Mouse (Mus musculus): ENCODE results near the gene Vmp1. TPM values are rescaled to one million over a fixed set of nuclear protein-coding genes. Genes with fewer than 3 reads are reported as not detected.

Vmp1 gene
- total and polyA plus RNA-seq, 3 experiments = 80.9 to 209 (median 167) TPM

DNA sequence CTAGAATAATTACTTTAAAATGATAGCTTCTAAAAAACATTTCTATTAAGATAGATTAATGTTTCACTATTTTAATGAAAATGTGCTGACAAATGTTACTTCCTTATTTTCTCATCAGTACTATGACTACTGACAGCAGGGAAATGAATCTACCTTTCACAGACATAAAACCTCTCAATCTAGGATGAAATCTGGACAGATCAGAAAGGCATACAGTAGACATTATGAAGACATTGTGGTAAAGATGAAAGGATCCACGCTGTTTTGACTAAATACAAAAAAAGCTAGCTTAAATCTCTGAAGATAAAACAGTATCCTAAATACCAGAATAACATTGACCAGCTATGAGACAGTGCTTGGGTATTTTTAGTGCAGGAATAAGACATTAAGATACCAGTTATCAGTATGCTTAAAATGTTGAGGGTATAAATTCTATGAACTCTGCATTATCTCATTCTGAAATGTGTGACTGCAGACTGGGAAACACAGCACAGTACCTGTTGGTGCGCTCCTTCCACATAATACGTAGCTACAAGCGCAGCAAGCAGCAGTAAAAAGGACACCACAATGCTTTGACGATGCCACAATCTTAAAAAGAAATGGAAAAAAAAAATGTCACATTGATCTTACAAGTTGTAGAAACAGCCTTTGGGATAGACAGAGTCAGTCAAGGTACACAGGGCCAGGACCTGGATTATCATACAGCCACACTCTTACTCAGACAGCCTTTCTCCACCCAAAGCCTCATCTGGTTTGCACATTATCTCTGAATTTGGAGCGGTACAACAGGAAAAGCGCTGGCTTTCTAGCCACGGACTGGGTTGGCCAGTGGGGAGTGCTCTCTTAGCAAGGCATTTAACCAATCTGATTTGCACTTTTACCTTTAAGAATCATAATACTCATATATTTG is 20.4 kb downstream of the Vmp1 start:
- peaks cover 33 to 71% of the 10 kb centered on the region in 2 experiments for H3K36me3 ChIP-seq (replicated peaks in 1 of 2; ENCODE audit: control insufficient read depth in 1 of 2, insufficient read depth in 1 of 2, low read length in 1 of 2)
- in situ Hi-C loops (cut with MboI; ENCODE audit: low pct_ligation_motif_present, low pct_unique_long_range_greater_than_20kb, low sequenced_read_pairs) = no loop called here
- dilution Hi-C loops (cut with MboI; ENCODE audit: extremely low pct_ligation_motif_present, extremely low pct_unique_long_range_greater_than_20kb, low sequenced_read_pairs) = no loop called here

GRCm38 (mm10) chr11:86657863-86658262 is 25.8 kb downstream of the Vmp1 start:
- H3K27me3 ChIP-seq (replicated peaks) = no peaks in the 10 kb centered on the region
- no peak overlapping the region for H3K4me3 ChIP-seq (replicated peaks in 1 of 3; ENCODE audit: low read depth in 2 of 3, low read length in 2 of 3, poor library complexity in 1 of 3)
- TF ChIP-seq ELF1 (IDR thresholded peaks at IDR 0.05; ENCODE audit: low read depth, low read length) (no peak), MAFK (IDR thresholded peaks at IDR 0.05; ENCODE audit: insufficient replicate concordance, low read length) (peak; percentile 96)
- in situ Hi-C loops (cut with MboI; ENCODE audit: low pct_ligation_motif_present, low pct_unique_long_range_greater_than_20kb, low sequenced_read_pairs) = loop anchor here (10.0 kb wide), 1 partner anchor 347 kb away; no protein-coding TSS in a partner anchor
- dilution Hi-C loops (cut with MboI; ENCODE audit: extremely low pct_ligation_motif_present, extremely low pct_unique_long_range_greater_than_20kb, low sequenced_read_pairs) = no loop called here
- H3K4me1 ChIP-seq (ENCODE audit: control insufficient read depth in 1 of 2, insufficient read depth in 2 of 2) = peaks cover 3 to 38% of the 10 kb centered on the region in 2 experiments; a peak in 3 of 4 replicates
- no peak overlapping the region for H3K4me2 ChIP-seq (ENCODE audit: insufficient read depth, low read depth, poor library complexity, severe bottlenecking)
- H3K36me3 ChIP-seq (replicated peaks in 1 of 2; ENCODE audit: control insufficient read depth in 1 of 2, insufficient read depth in 1 of 2, low read length in 1 of 2) = peaks cover 20 to 52% of the 10 kb centered on the region in 2 experiments
- no peak overlapping the region for H3K9ac ChIP-seq (ENCODE audit: insufficient read depth, low read depth)
- DNase-seq (ENCODE audit: extremely low read depth) = peak; percentile 45
- H3K79me2 ChIP-seq (replicated peaks; ENCODE audit: control insufficient read depth, extremely low read depth, insufficient read depth, poor library complexity, severe bottlenecking) = no peaks in the 10 kb centered on the region
- H3K9me3 ChIP-seq (replicated peaks; ENCODE audit: low read length) = no peaks in the 10 kb centered on the region
- no peak overlapping the region for H3K27ac ChIP-seq (ENCODE audit: insufficient read depth, low read depth)

More for the DNA sequence above, 20.4 kb downstream of the Vmp1 start:
- Histone ChIP-seq H3K4me1 (ENCODE audit: control insufficient read depth in 1 of 2, insufficient read depth in 2 of 2) (peaks cover 0 to 2% of the 10 kb centered on the region in 2 experiments; a peak in 1 of 4 replicates), H3K4me3 (replicated peaks in 1 of 3; ENCODE audit: low read depth in 2 of 3, low read length in 2 of 3, poor library complexity in 1 of 3) (no peak overlapping the region), H3K79me2 (replicated peaks; ENCODE audit: control insufficient read depth, extremely low read depth, insufficient read depth, poor library complexity, severe bottlenecking) (0 out of 2 replicates have a peak, but pooled peaks cover 3% of the 10 kb centered on the region), H3K9ac (ENCODE audit: insufficient read depth, low read depth) (no peak overlapping the region), H3K4me2 (ENCODE audit: insufficient read depth, low read depth, poor library complexity, severe bottlenecking) (no peak overlapping the region), H3K9me3 (replicated peaks; ENCODE audit: low read length) (no peaks in the 10 kb centered on the region), H3K27me3 (replicated peaks) (no peaks in the 10 kb centered on the region), H3K27ac (ENCODE audit: insufficient read depth, low read depth) (no peak overlapping the region)
- TF ChIP-seq ZMIZ1 (IDR thresholded peaks at IDR 0.05; ENCODE audit: low read depth, low read length) = no peak
- TF ChIP-seq TBP (conservative IDR thresholded peaks at IDR 0.05; ENCODE audit: low read depth, low read length) = no peak
- TF ChIP-seq ZNF384 (IDR thresholded peaks at IDR 0.05; ENCODE audit: low read depth, low read length) = no peak
- no peak for TF ChIP-seq TCF12 (IDR thresholded peaks at IDR 0.05; ENCODE audit: low read depth, low read length)
- no peak for TF ChIP-seq GABPA (IDR thresholded peaks at IDR 0.05; ENCODE audit: insufficient replicate concordance, low read depth, low read length)
- TF ChIP-seq CHD2 (IDR thresholded peaks at IDR 0.05; ENCODE audit: low read length) = no peak
- no peak for DNase-seq (ENCODE audit: extremely low read depth)

- DNase-seq (ENCODE audit: extremely low read depth) = no peak
- peaks cover 14 to 44% of the 10 kb centered on the region in 2 experiments for H3K36me3 ChIP-seq (replicated peaks in 1 of 2; ENCODE audit: control insufficient read depth in 1 of 2, insufficient read depth in 1 of 2, low read length in 1 of 2)
Measured at GRCm38 (mm10) chr11:86656849-86657567, 26.6 kb downstream of the Vmp1 start.

More at GRCm38 (mm10) chr11:86656849-86657567, 26.6 kb downstream of the Vmp1 start:
- no peaks in the 10 kb centered on the region for H3K9me3 ChIP-seq (replicated peaks; ENCODE audit: low read length)
- in situ Hi-C loops (cut with MboI; ENCODE audit: low pct_ligation_motif_present, low pct_unique_long_range_greater_than_20kb, low sequenced_read_pairs) = loop anchor here (10.0 kb wide), 1 partner anchor 348 kb away; no protein-coding TSS in a partner anchor
- dilution Hi-C loops (cut with MboI; ENCODE audit: extremely low pct_ligation_motif_present, extremely low pct_unique_long_range_greater_than_20kb, low sequenced_read_pairs) = no loop called here
- peaks cover 7 to 47% of the 10 kb centered on the region in 2 experiments; a peak in 3 of 4 replicates for H3K4me1 ChIP-seq (ENCODE audit: control insufficient read depth in 1 of 2, insufficient read depth in 2 of 2)
- H3K4me2 ChIP-seq (ENCODE audit: insufficient read depth, low read depth, poor library complexity, severe bottlenecking) = no peak overlapping the region
- no peaks in the 10 kb centered on the region for H3K79me2 ChIP-seq (replicated peaks; ENCODE audit: control insufficient read depth, extremely low read depth, insufficient read depth, poor library complexity, severe bottlenecking)
- H3K9ac ChIP-seq (ENCODE audit: insufficient read depth, low read depth) = no peak overlapping the region
- no peak overlapping the region for H3K27ac ChIP-seq (ENCODE audit: insufficient read depth, low read depth)
- H3K27me3 ChIP-seq (replicated peaks) = no peaks in the 10 kb centered on the region
- no peak overlapping the region for H3K4me3 ChIP-seq (replicated peaks in 1 of 3; ENCODE audit: low read depth in 2 of 3, low read length in 2 of 3, poor library complexity in 1 of 3)
- TF ChIP-seq NRF1 (IDR thresholded peaks at IDR 0.05; ENCODE audit: low read depth, low read length) (no peak), MAX (IDR thresholded peaks at IDR 0.05; ENCODE audit: low read length) (no peak), ZC3H11A (IDR thresholded peaks at IDR 0.05; ENCODE audit: low read depth, low read length) (no peak), USF1 (IDR thresholded peaks at IDR 0.05; ENCODE audit: low read depth, low read length) (no peak), SMC3 (IDR thresholded peaks at IDR 0.05; ENCODE audit: low read depth, low read length) (no peak), POLR2AphosphoS2 (IDR thresholded peaks at IDR 0.05; ENCODE audit: low read depth, low read length) (no peak), JUND (conservative IDR thresholded peaks at IDR 0.05; ENCODE audit: low read depth, low read length) (no peak), MAZ (IDR thresholded peaks at IDR 0.05; ENCODE audit: low read depth, low read length) (no peak), TBP (conservative IDR thresholded peaks at IDR 0.05; ENCODE audit: low read depth, low read length) (no peak), ZNF384 (IDR thresholded peaks at IDR 0.05; ENCODE audit: low read depth, low read length) (no peak), MAFK (IDR thresholded peaks at IDR 0.05; ENCODE audit: insufficient replicate concordance, low read length) (no peak), RAD21 (IDR thresholded peaks at IDR 0.05; ENCODE audit: low read depth, low read length) (no peak), HCFC1 (IDR thresholded peaks at IDR 0.05; ENCODE audit: low read depth, low read length) (no peak), GABPA (IDR thresholded peaks at IDR 0.05; ENCODE audit: insufficient replicate concordance, low read depth, low read length) (no peak), ZKSCAN1 (IDR thresholded peaks at IDR 0.05; ENCODE audit: borderline replicate concordance, low read depth, low read length) (no peak), ZMIZ1 (IDR thresholded peaks at IDR 0.05; ENCODE audit: low read depth, low read length) (no peak), EP300 (IDR thresholded peaks at IDR 0.05; ENCODE audit: low read length) (no peak), TCF12 (IDR thresholded peaks at IDR 0.05; ENCODE audit: low read depth, low read length) (no peak)

Data from CH12.LX (cell line).